Mouse (Mus musculus) lung, adult 2 months (tissue): ENCODE results near the gene Dock8.

Experiments used
- CTCF ChIP-seq: fragments of 200-500 bp; IDR thresholded peaks from 2 replicates; pipeline ENCODE4 v1.5.1; 2011; ENCODE audit warnings: mild to moderate bottlenecking, low read length, control low read depth; ENCODE audit not compliant: insufficient read depth
- POLR2A ChIP-seq: fragments of 200-500 bp; IDR thresholded peaks from 2 replicates; pipeline ENCODE4 v1.6.1; 2011; ENCODE audit warnings: low read depth, mild to moderate bottlenecking, control low read depth, low read length, borderline replicate concordance; ENCODE audit errors: extremely low read depth

DNA sequence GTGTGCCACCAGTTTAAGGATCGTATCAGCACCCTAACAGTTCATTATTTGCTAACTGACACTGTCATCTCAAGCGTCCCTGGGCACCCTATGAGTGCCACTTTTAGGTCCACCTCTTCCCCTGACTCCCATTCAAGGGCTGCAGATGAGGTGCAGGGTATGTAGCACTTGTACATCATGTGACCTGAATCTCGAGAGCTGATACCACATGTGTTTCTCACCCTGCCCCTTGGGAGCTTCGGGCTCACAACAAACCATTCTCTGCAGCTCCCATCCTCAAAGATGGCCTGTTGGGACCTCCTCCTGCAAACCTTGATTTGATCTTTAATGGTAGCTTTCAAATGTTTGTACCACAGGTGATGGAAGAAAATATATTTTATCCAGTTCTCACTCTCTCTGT, 32.4 kb downstream of the Dock8 start:
- TF ChIP-seq POLR2A (no peak), CTCF (no peak)
